Mouse (Mus musculus): ENCODE data around the gene Trappc6b. TPM values are rescaled to one million over a fixed set of nuclear protein-coding genes. Genes with fewer than 3 reads are reported as not detected.

The Trappc6b gene
- total and polyA plus RNA-seq, 3 experiments, result 45.9 to 75.3 TPM; not detected in 1

- no peak overlapping the region for H3K27ac ChIP-seq (ENCODE audit: control insufficient read depth, low read depth, low read length)
Observed at GRCm38 (mm10) chr12:59017970-59018369, 43.3 kb downstream of the Trappc6b start.

GRCm38 (mm10) chr12:59013234-59013633 is 48.0 kb downstream of the Trappc6b start, which contains the start of gene Gemin2:
TSS of gene Gemin2 (plus strand) at chr12:59013393.
- H3K9me3 ChIP-seq (replicated peaks; ENCODE audit: insufficient read depth, low read length), result no peaks in the 10 kb centered on the region
- peaks cover 3 to 5% of the 10 kb centered on the region in 2 experiments; a peak in 3 of 4 replicates for H3K4me1 ChIP-seq (ENCODE audit: control insufficient read depth in 1 of 2, insufficient read depth in 2 of 2, low read length in 2 of 2)
- peak; percentile 97 for DNase-seq (ENCODE audit: low read depth, low spot score)
- peak within 1 kb of the TSS; percentile 86 for H3K9ac ChIP-seq (ENCODE audit: control insufficient read depth, low read depth, low read length, poor library complexity, severe bottlenecking)
- peak within 1 kb of the TSS; percentile 73 to 78 for H3K4me3 ChIP-seq (ENCODE audit: control insufficient read depth in 1 of 2, insufficient read depth in 1 of 2, low read depth in 2 of 2, low read length in 2 of 2)
- peaks cover under 1 to 11% of the 10 kb centered on the region in 2 experiments for H3K36me3 ChIP-seq (ENCODE audit: control insufficient read depth in 1 of 2, insufficient read depth in 2 of 2, low read length in 2 of 2)
- H3K27me3 ChIP-seq (ENCODE audit: control insufficient read depth in 1 of 2, insufficient read depth in 2 of 2, low read length in 2 of 2), result no peaks in the 10 kb centered on the region
- H3K27ac ChIP-seq (ENCODE audit: control insufficient read depth, low read depth, low read length), result peak within 1 kb of the TSS; percentile 87
- peaks cover 8% of the 10 kb centered on the region for H3K79me2 ChIP-seq (ENCODE audit: control insufficient read depth, insufficient read depth, low read length, poor library complexity)
- TF ChIP-seq GABPA (IDR thresholded peaks at IDR 0.05; ENCODE audit: low read depth, low read length), result no peak
- no peak for TF ChIP-seq USF1 (IDR thresholded peaks at IDR 0.05; ENCODE audit: low read depth, low read length)
- peak; percentile 52 for TF ChIP-seq TCF12 (IDR thresholded peaks at IDR 0.05; ENCODE audit: low read depth, low read length)
- no peak for TF ChIP-seq MYB (IDR thresholded peaks at IDR 0.05; ENCODE audit: low read depth, low read length)
- peak; percentile 93 for TF ChIP-seq SIN3A (IDR thresholded peaks at IDR 0.05; ENCODE audit: low read length)
- peak; percentile 86 for TF ChIP-seq HCFC1 (IDR thresholded peaks at IDR 0.05; ENCODE audit: low read depth, low read length)
- TF ChIP-seq ZC3H11A (IDR thresholded peaks at IDR 0.05; ENCODE audit: low read depth, low read length), result no peak
- 0 out of 2 replicates have a peak, but pooled peaks have one; percentile 11 for TF ChIP-seq CHD1 (IDR thresholded peaks at IDR 0.05; ENCODE audit: low read depth, low read length)
- TF ChIP-seq BHLHE40 (IDR thresholded peaks at IDR 0.05; ENCODE audit: borderline replicate concordance, low read depth, low read length), result no peak
- no peak for TF ChIP-seq EP300 (IDR thresholded peaks at IDR 0.05; ENCODE audit: low read depth in 1 of 2, low read length in 2 of 2)
- TF ChIP-seq ETS1 (IDR thresholded peaks at IDR 0.05; ENCODE audit: low read depth, low read length), result peak; percentile 50; the same call in 1 of the 2 replicates
- TF ChIP-seq ZNF384 (IDR thresholded peaks at IDR 0.05; ENCODE audit: low read depth, low read length), result no peak
- TF ChIP-seq ZKSCAN1 (IDR thresholded peaks at IDR 0.05; ENCODE audit: low read depth, low read length), result no peak
- peak; percentile 74 for TF ChIP-seq MAX (IDR thresholded peaks at IDR 0.05; ENCODE audit: low read length)
- peak; percentile 95 to 99 for TF ChIP-seq POLR2A (IDR thresholded peaks at IDR 0.05; ENCODE audit: control insufficient read depth in 1 of 2, insufficient read depth in 1 of 2, low read depth in 1 of 2, low read length in 2 of 2, poor library complexity in 1 of 2)
- peak; percentile 96; the same call in 1 of the 2 replicates for TF ChIP-seq POLR2AphosphoS2 (IDR thresholded peaks at IDR 0.05; ENCODE audit: low read length)
- TF ChIP-seq NRF1 (IDR thresholded peaks at IDR 0.05; ENCODE audit: insufficient read depth, low read depth, low read length, poor library complexity, severe bottlenecking), result peak; percentile 78
- no peak for TF ChIP-seq MAFK (IDR thresholded peaks at IDR 0.05; ENCODE audit: borderline replicate concordance, low read depth, low read length)
- no peak; the same call in 1 of the 2 replicates for TF ChIP-seq KAT2A (conservative IDR thresholded peaks at IDR 0.05; ENCODE audit: low read depth, low read length)
- TF ChIP-seq MYC (IDR thresholded peaks at IDR 0.05; ENCODE audit: low read depth, low read length), result peak; percentile 21; the same call in 1 of the 2 replicates
- TF ChIP-seq UBTF (IDR thresholded peaks at IDR 0.05; ENCODE audit: borderline replicate concordance, insufficient read depth, low read depth, low read length), result no peak
- TF ChIP-seq ZMIZ1 (IDR thresholded peaks at IDR 0.05; ENCODE audit: low read depth, low read length), result peak; percentile 77
- no peak for TF ChIP-seq TAL1 (IDR thresholded peaks at IDR 0.05; ENCODE audit: low read length)
- peak; percentile 57; the same call in 1 of the 2 replicates for TF ChIP-seq POLR2AphosphoS5 (IDR thresholded peaks at IDR 0.05; ENCODE audit: borderline replicate concordance, low read depth, low read length)

More at GRCm38 (mm10) chr12:59017970-59018369, 43.3 kb downstream of the Trappc6b start:
- Histone ChIP-seq H3K36me3 (ENCODE audit: control insufficient read depth in 1 of 2, insufficient read depth in 2 of 2, low read length in 2 of 2) (peaks cover 4 to 8% of the 10 kb centered on the region in 2 experiments; a peak in 3 of 4 replicates), H3K79me2 (ENCODE audit: control insufficient read depth, insufficient read depth, low read length, poor library complexity) (peaks cover 6% of the 10 kb centered on the region; the same call in 1 of the 2 replicates), H3K27me3 (ENCODE audit: control insufficient read depth in 1 of 2, insufficient read depth in 2 of 2, low read length in 2 of 2) (no peaks in the 10 kb centered on the region), H3K4me3 (ENCODE audit: control insufficient read depth in 1 of 2, insufficient read depth in 1 of 2, low read depth in 2 of 2, low read length in 2 of 2) (no peak overlapping the region), H3K4me1 (ENCODE audit: control insufficient read depth in 1 of 2, insufficient read depth in 2 of 2, low read length in 2 of 2) (peaks cover 0 to 2% of the 10 kb centered on the region in 2 experiments; a peak in 3 of 4 replicates), H3K9me3 (replicated peaks; ENCODE audit: insufficient read depth, low read length) (no peaks in the 10 kb centered on the region), H3K9ac (ENCODE audit: control insufficient read depth, low read depth, low read length, poor library complexity, severe bottlenecking) (no peak overlapping the region)
- no peak for TF ChIP-seq USF2 (IDR thresholded peaks at IDR 0.05; ENCODE audit: borderline replicate concordance in 1 of 2, insufficient read depth in 1 of 2, low read depth in 1 of 2, low read length in 2 of 2)
- TF ChIP-seq UBTF (IDR thresholded peaks at IDR 0.05; ENCODE audit: borderline replicate concordance, insufficient read depth, low read depth, low read length), result no peak
- TF ChIP-seq JUND (IDR thresholded peaks at IDR 0.05; ENCODE audit: low read depth, low read length), result no peak
- no peak for TF ChIP-seq SIN3A (IDR thresholded peaks at IDR 0.05; ENCODE audit: low read length)
- TF ChIP-seq RAD21 (IDR thresholded peaks at IDR 0.05; ENCODE audit: low read depth, low read length), result no peak
- no peak for TF ChIP-seq USF1 (IDR thresholded peaks at IDR 0.05; ENCODE audit: low read depth, low read length)
- TF ChIP-seq CHD1 (IDR thresholded peaks at IDR 0.05; ENCODE audit: low read depth, low read length), result no peak
- TF ChIP-seq ELF1 (IDR thresholded peaks at IDR 0.05; ENCODE audit: low read depth, low read length), result no peak
- no peak for TF ChIP-seq ZNF384 (IDR thresholded peaks at IDR 0.05; ENCODE audit: low read depth, low read length)
- TF ChIP-seq ZKSCAN1 (IDR thresholded peaks at IDR 0.05; ENCODE audit: low read depth, low read length), result no peak
- no peak for TF ChIP-seq SMC3 (IDR thresholded peaks at IDR 0.05; ENCODE audit: low read depth, low read length)
- no peak for TF ChIP-seq MAX (IDR thresholded peaks at IDR 0.05; ENCODE audit: low read length)
- no peak for TF ChIP-seq POLR2A (IDR thresholded peaks at IDR 0.05; ENCODE audit: control insufficient read depth in 1 of 2, insufficient read depth in 1 of 2, low read depth in 1 of 2, low read length in 2 of 2, poor library complexity in 1 of 2)
- TF ChIP-seq ETS1 (IDR thresholded peaks at IDR 0.05; ENCODE audit: low read depth, low read length), result no peak
- no peak for TF ChIP-seq GABPA (IDR thresholded peaks at IDR 0.05; ENCODE audit: low read depth, low read length)
- TF ChIP-seq RCOR1 (IDR thresholded peaks at IDR 0.05; ENCODE audit: low read depth, low read length), result no peak
- TF ChIP-seq NRF1 (IDR thresholded peaks at IDR 0.05; ENCODE audit: insufficient read depth, low read depth, low read length, poor library complexity, severe bottlenecking), result no peak
- TF ChIP-seq POLR2AphosphoS5 (IDR thresholded peaks at IDR 0.05; ENCODE audit: borderline replicate concordance, low read depth, low read length), result no peak
- TF ChIP-seq CHD2 (IDR thresholded peaks at IDR 0.05; ENCODE audit: low read length), result no peak
- no peak for DNase-seq (ENCODE audit: low read depth, low spot score)
